Mouse (Mus musculus): ENCODE measurements around the gene Ccr7.

The Ccr7 gene

GRCm38 (mm10) chr11:99137385-99137784, 17.5 kb downstream of the Ccr7 start:
- DNase-seq (ENCODE audit: low spot score), result no peak

GRCm38 (mm10) chr11:99136961-99137360, 17.9 kb downstream of the Ccr7 start:
- no peak for DNase-seq (ENCODE audit: low spot score)

DNA sequence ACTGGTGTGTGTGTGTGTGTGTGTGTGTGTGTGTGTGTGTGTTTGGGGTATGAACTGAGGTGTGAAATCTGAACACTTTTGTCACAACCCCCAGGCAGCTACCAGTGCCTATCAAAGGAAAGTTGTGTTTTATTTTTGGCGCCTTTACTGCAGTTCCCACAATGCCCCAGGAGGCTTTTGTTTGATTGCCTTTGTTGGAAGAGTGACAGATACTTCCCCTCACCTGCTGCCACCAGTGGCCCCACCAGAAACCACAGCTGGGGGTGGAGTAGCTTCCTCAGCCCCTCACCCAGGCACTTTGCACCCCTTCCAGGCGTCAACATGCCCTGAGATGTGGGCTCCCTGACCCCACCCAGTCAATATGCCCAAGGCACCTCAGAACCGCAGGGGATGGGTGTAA, 18.5 kb downstream of the Ccr7 start:
- no peak for DNase-seq (ENCODE audit: low spot score)

DNA sequence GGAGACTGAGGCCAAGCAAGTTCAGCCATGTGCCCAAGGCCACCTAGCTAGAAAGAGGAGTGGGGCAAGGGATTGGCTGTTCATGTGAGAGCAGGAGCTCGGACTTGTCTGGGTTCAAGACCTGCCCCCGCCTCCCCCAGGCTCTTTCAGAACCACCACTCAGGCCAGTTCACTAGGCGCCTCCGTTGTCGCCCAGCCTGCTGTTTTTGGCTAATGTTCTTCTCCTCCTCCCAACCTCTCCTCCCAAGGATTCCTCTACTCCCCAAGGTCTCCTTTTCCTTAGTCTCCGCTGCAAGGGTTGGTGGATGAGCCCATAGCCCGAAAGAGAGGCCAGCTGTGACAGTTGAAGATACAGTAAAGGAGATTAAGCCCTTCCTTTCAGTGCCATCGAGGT, 19.8 kb downstream of the Ccr7 start:
- no peak for DNase-seq (ENCODE audit: low spot score)

DNA sequence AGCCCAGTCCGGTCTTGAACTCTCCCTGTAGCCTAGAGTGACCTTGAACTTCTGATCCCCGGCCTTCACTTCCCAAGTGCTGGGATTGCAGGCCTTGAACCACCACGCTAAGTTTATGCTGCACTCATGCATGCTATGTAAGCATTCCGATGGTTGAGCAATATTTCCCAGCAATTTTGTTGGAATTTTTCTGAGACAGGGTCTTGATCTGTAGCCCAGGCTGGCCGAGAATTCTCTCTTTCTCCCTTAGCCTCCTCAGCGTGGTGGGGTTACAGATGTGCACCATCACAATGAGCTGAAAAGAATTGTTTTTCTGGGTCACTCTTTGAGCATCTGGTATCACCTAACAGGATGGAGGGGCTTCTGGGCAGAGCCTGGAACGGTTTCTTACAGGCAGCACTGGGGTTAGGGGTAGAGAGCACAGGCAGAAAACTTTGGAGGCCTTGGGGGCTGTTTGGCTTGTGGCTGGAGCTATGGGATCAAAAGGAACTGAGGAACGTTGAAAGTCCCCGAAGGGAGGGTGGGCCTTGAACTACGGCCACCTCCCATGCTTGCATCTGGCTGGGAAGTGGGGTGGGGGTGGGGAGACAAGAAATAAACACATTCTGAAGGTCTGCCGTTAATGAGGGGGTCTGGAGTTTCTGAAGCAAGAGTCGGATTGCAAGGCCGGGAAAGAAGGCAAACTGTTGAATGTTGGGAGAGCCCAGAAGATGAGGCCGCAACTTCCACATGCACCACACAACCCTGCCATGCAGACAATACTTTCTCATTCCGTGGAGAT, 20.4 kb downstream of the Ccr7 start:
- DNase-seq (ENCODE audit: low spot score), result no peak

DNA sequence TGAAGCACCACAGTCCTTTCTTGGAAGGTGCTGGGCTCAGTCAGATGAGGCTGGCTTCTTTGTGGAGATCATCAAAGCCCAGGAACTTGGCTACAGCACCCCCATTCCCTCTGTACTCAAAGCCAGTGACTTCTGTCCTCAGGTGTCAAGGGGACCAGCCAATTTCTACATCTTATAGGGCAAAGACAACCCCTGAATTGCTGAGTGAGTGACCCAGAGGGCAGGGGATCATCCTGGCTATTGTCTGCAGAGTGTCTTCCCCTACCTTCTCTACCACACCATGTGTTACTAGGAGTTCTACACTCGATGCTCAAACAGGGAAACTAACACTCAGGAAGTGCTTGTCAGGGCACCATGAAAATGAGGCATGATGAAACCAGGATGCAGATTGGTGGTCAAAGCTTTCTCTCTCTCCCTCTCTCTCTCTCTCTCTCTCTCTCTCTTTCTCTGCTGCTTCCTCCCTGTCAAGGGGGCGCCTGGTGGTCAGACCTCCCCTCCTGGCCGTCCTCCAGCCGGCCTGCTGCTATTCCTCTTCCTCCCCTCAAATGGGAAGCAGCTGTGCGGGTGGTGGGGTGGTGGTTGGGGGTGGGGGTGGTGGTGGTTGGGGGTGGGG, 21.5 kb downstream of the Ccr7 start:
- no peak for DNase-seq (ENCODE audit: low spot score)

DNA sequence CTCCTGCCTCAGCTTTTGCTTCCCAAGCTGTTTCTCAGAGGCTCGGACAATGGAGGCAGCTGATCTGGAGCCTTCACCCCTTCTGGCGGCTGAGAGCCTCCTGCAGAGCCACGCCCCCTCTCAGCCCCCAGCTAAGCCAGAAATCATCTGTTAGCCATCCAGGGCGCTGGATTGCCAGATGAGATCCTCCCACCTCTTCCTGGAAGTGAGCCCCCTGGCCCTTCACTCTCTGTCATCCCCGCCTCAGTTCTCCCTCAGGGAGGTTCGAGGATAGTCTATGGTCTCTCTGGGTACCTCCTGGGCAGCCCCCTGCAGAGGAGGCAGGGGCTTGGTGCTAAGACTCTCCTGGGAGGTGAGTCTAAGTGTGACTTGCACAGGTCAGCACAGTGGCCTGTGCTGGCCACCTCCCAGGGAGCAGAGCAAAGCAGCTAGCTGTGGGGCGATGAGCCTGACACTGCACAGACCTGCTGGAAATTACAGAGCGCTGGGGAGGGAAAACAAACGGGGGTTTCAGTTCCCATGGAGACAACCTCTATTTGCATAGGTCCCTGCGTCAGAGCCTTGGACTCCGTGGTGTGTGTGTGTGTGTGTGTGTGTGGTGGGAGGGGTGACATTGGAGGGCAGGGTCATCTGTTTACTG, 22.7 kb downstream of the Ccr7 start:
- no peak for DNase-seq (ENCODE audit: low spot score)

- DNase-seq (ENCODE audit: low spot score), result no peak
Measured at GRCm38 (mm10) chr11:99131463-99131840, 23.4 kb downstream of the Ccr7 start.

- DNase-seq (ENCODE audit: low spot score), result no peak
Measured at GRCm38 (mm10) chr11:99130736-99131462, 24.0 kb downstream of the Ccr7 start.

- no peak for DNase-seq (ENCODE audit: low spot score)
Measured at GRCm38 (mm10) chr11:99129287-99129686, 25.6 kb downstream of the Ccr7 start.

DNA sequence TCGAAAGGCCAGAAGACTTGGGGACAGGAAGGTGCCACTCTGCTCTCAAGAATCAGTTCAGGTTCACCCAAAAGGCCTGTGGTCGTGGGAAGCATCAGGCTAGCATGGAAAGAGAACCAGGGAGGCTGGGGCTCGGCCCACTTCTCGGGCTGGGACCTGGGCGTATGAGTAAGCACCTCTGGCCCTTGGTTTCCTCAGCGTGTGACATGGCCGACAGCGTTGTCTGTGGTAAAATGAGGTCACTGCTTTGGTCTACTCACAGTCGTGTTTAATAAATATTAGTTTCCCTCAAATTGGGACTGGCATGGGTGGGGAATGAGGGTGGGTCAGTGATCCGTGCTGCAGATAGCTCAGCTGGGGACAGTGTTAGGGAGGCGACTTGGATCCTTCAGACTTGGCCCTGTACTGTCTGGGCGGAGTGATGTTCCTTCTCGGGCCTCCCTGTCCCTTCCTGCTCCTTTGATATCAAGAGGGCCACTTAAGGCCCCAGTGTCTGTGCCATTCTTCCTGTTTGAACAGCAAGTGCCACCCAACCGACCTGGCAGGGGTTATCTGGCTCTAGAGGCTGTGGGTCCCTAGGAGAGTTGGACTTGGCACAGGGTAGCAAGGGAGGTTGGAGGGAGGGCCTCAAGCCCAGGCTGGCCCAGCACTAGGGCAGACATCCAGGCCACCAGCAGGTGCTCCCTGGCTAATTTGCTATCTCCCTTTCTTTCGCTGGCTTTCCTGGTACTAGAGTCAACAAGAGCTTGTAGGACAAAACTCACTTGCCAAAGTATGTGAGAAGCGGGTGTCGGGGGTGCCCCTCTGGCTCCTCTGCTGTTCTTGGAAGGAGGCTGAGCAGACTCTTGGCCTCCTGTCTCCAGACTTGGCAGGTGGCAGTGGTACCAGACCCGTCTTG, 26.8 kb downstream of the Ccr7 start:
- DNase-seq (ENCODE audit: low spot score), result peak; percentile 43

DNA sequence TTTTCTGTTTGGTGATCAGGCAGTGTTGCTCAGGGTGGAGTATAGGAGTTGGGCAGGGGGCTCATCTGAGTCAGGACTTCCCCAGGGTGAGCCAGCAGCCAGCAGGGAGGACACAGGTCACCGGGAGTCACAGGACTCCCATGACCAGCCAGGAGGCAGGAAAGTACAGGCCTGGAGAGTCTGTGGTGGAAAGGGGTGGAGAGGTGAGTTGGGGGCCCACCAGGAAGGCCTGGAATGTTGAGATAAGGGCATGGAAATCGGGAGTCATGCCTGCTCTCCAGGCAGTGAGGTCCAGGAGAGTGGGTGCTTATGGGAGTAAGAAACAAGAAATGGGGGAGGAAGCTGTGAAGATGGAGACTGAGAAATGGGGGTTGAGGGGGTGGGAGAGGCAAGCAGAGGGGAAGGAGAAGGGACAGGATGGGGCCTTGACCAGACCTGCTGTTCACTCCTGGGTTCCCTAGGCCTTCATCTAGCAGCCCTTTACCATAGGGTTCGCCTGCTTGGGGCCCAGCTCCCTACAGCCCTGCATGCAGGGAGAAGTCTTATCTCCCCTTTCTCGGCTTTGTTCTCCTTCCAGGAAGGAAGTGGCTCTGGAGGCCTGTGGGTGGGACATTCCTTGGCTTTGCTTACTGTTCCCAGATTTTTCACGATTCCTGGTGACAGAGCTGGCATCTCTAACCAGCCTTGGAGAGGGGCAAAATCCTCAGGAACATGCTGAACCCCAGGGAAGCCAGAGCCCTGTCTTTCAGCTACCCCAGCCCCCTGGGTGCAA, 28.2 kb downstream of the Ccr7 start:
- no peak for DNase-seq (ENCODE audit: low spot score)

- DNase-seq (ENCODE audit: low spot score), result peak; percentile 58
Measured at GRCm38 (mm10) chr11:99124635-99125029, 30.2 kb downstream of the Ccr7 start.

DNA sequence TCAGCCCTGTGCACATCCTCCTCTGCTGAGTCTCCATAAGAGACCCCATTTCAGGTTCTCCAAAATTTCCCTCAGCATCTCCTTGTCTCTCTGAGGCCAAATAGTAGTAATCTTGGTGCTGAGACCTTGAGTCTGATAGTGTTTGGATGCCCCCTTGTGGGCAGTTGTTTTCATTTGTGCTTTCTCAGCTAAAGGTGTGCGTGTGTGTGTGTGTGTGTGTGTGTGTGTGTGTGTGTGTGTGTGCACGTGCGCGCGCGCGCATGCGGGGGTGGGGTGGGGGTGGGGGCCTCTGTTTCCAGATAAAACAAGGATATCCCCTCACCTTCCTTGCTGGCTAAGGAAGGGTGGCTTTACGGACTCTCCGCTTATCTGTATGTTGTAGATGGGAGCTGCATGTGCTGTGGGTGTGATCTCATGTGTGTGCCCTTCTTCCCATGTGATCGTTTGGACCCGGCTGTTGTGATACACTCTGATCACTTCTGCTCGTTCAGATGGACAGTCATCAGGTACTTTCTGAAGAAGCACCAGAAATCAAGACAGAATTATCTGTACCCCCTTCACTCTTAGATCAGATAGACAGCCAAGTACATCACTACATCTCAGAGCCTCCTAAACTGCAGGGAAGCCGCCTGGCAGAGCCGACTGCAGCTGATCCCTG, 30.8 kb downstream of the Ccr7 start:
- peak; percentile 80 for DNase-seq (ENCODE audit: low spot score)

- DNase-seq (ENCODE audit: low spot score), result no peak
Measured at GRCm38 (mm10) chr11:99122703-99123102, 32.2 kb downstream of the Ccr7 start.

GRCm38 (mm10) chr11:99121218-99121631, 33.7 kb downstream of the Ccr7 start:
- DNase-seq (ENCODE audit: low spot score), result no peak

GRCm38 (mm10) chr11:99120524-99121217, 34.2 kb downstream of the Ccr7 start:
- no peak for DNase-seq (ENCODE audit: low spot score)

- no peak for DNase-seq (ENCODE audit: low spot score)
Measured at GRCm38 (mm10) chr11:99118963-99119362, 35.9 kb downstream of the Ccr7 start.

GRCm38 (mm10) chr11:99118420-99118819, 36.5 kb downstream of the Ccr7 start:
- no peak for DNase-seq (ENCODE audit: low spot score)

GRCm38 (mm10) chr11:99117907-99118306, 37.0 kb downstream of the Ccr7 start:
- no peak for DNase-seq (ENCODE audit: low spot score)

Data from adipocyte (in vitro differentiated cells).